Mouse (Mus musculus) testis, adult 2 months (tissue): ENCODE measurements at regions not wholly inside any gene's neighbourhood (a gene's known extent, or its start where the extent isn't known, plus 50 kb on each side); places are given as distances from the start of the nearest gene placed in this dataset.
A peak's percentile ranks its signal among the peaks of the same experiment; 100 is the strongest.

Experiments
- H3K27ac ChIP-seq: fragments of 200-500 bp; 2 replicates; pipeline ENCODE4 v1.5.1; 2012; ENCODE audit warnings: low read depth, low read length; ENCODE audit not compliant: control insufficient read depth, insufficient read depth
- H3K27me3 ChIP-seq: fragments of 200-500 bp; 2 replicates; pipeline ENCODE4 v1.6.1; 2012; ENCODE audit warnings: mild to moderate bottlenecking, low read length, moderate library complexity; ENCODE audit not compliant: control insufficient read depth, insufficient read depth
- H3K36me3 ChIP-seq: fragments of 200-500 bp; 2 replicates; pipeline ENCODE4 v1.6.1; 2012; ENCODE audit warnings: mild to moderate bottlenecking, low read length; ENCODE audit not compliant: control insufficient read depth, insufficient read depth
- H3K4me1 ChIP-seq: fragments of 200-500 bp; 2 replicates; pipeline ENCODE4 v1.6.1; 2012; ENCODE audit warnings: low read length; ENCODE audit not compliant: control insufficient read depth, insufficient read depth
- H3K4me3 ChIP-seq: fragments of 200-500 bp; 2 replicates; pipeline ENCODE4 v1.5.1; 2012; ENCODE audit warnings: low read depth, mild to moderate bottlenecking, low read length, moderate library complexity, mixed read lengths; ENCODE audit not compliant: control insufficient read depth
- CTCF ChIP-seq: fragments of 200-500 bp; IDR thresholded peaks from 2 replicates; pipeline ENCODE4 v1.5.1; 2012; ENCODE audit warnings: low read depth, mild to moderate bottlenecking, inconsistent platforms, low read length, moderate library complexity; ENCODE audit not compliant: control insufficient read depth, insufficient read depth, insufficient replicate concordance
- POLR2A ChIP-seq: fragments of 200-500 bp; IDR thresholded peaks from 2 replicates; pipeline ENCODE4 v1.6.1; 2012; ENCODE audit warnings: low read depth, mild to moderate bottlenecking, inconsistent platforms, low read length, moderate library complexity; ENCODE audit not compliant: control insufficient read depth

DNA sequence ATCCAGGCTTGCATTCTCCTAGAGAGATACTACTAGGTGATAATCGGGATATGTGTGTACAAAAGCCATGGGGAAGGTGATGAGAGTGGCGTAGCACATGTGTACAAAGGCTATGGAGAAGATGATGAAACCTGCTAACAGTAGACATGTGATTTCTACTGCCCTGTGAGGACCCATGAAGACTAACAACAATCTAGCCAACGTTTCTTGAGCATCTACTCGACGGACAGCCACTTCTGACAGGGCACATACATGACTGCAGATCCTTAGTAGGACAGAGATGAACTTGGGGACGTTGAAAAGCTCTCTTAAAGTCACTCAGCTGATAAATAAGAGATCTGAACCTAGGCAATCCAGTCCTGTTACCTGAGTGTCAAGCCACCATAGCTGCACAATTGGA is 79.8 kb upstream of the Foxo1 start:
- Histone ChIP-seq H3K27me3 (no peaks in the 10 kb centered on the region), H3K4me1 (no peaks in the 10 kb centered on the region), H3K27ac (no peak overlapping the region), H3K36me3 (no peaks in the 10 kb centered on the region), H3K4me3 (no peak overlapping the region)
- TF ChIP-seq CTCF (no peak), POLR2A (no peak)

DNA sequence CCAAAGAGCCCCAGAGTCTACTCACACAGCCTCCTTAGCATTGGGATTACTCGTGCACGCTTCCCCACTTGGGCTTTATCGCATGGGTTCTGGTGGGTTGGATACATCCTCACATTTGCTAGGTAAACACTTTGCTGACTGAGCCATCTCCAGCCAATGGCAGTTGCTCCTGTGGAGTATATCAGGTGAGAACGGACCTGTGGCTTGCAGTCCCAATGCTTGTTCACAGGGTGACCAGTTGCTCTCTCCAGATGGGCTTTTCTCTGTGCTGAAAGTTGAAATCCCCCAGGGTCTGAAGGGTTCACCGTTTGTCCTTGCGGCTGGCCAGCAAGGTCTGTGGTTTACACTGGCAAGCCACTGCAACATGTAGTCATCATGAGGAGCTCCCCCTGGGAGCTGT is 79.1 kb upstream of the Foxo1 start:
- no peak overlapping the region for H3K27ac ChIP-seq
- H3K27me3 ChIP-seq = no peaks in the 10 kb centered on the region
- H3K36me3 ChIP-seq = no peaks in the 10 kb centered on the region
- H3K4me1 ChIP-seq = no peaks in the 10 kb centered on the region
- H3K4me3 ChIP-seq = no peak overlapping the region
- TF ChIP-seq POLR2A (no peak), CTCF (no peak)

GRCm38 (mm10) chr3:52190021-52190420 is 78.1 kb upstream of the Foxo1 start:
- Histone ChIP-seq H3K36me3 (no peaks in the 10 kb centered on the region), H3K4me3 (no peak overlapping the region), H3K27ac (no peak overlapping the region), H3K27me3 (no peaks in the 10 kb centered on the region), H3K4me1 (no peaks in the 10 kb centered on the region)
- TF ChIP-seq CTCF (no peak), POLR2A (no peak)

- no peak overlapping the region for H3K27ac ChIP-seq
- H3K36me3 ChIP-seq = no peaks in the 10 kb centered on the region
- no peak overlapping the region for H3K4me3 ChIP-seq
- no peaks in the 10 kb centered on the region for H3K27me3 ChIP-seq
- TF ChIP-seq CTCF (no peak), POLR2A (no peak)
- peaks cover 5% of the 10 kb centered on the region for H3K4me1 ChIP-seq
Measured at GRCm38 (mm10) chr3:52193026-52193425, 75.1 kb upstream of the Foxo1 start.

- Histone ChIP-seq H3K4me3 (no peak overlapping the region), H3K27ac (no peak overlapping the region), H3K4me1 (peaks cover 8% of the 10 kb centered on the region), H3K36me3 (no peaks in the 10 kb centered on the region), H3K27me3 (no peaks in the 10 kb centered on the region)
- TF ChIP-seq POLR2A (no peak), CTCF (no peak)
Measured at GRCm38 (mm10) chr3:52194216-52194615, 73.9 kb upstream of the Foxo1 start.

GRCm38 (mm10) chr3:52195486-52195885 is 72.7 kb upstream of the Foxo1 start:
- TF ChIP-seq CTCF = no peak
- no peak for TF ChIP-seq POLR2A
- Histone ChIP-seq H3K36me3 (no peaks in the 10 kb centered on the region), H3K27me3 (no peaks in the 10 kb centered on the region), H3K27ac (no peak overlapping the region), H3K4me1 (peaks cover 8% of the 10 kb centered on the region), H3K4me3 (no peak overlapping the region)

GRCm38 (mm10) chr3:52196047-52196935 is 71.8 kb upstream of the Foxo1 start:
- Histone ChIP-seq H3K36me3 (no peaks in the 10 kb centered on the region), H3K27me3 (no peaks in the 10 kb centered on the region), H3K4me1 (peaks cover 8% of the 10 kb centered on the region), H3K4me3 (peak overlapping the region; percentile 56), H3K27ac (no peak overlapping the region)
- peak; percentile 94 for TF ChIP-seq CTCF
- no peak for TF ChIP-seq POLR2A
